Mouse (Mus musculus) lung, postnatal 0 days (tissue): Measurements from ENCODE around the gene Pes1.
"Not testable (repeated sequence)": the region's sequence is repeated elsewhere in the genome, so short reads cannot be mapped to it uniquely, and the experiment has no call there.

Source experiments
- CTCF ChIP-seq: IDR thresholded peaks from 2 replicates; pipeline ENCODE4 v1.5.1; 2016; ENCODE audit warnings: antibody characterized with exemption, mild to moderate bottlenecking
- EP300 ChIP-seq: IDR thresholded peaks from 2 replicates; pipeline ENCODE4 v1.6.1; 2016; ENCODE audit warnings: antibody characterized with exemption, mild to moderate bottlenecking, control low read depth

- TF ChIP-seq CTCF, EP300: not testable (repeated sequence)
Measured at GRCm38 (mm10) chr11:4015796-4016195, 52.0 kb downstream of the Pes1 start.
